Mouse (Mus musculus): Measurements from ENCODE around the gene Hspa1b. TPM values are rescaled to one million over a fixed set of nuclear protein-coding genes. Genes with fewer than 3 reads are reported as not detected.

The Hspa1b gene
- total and polyA plus RNA-seq, 3 experiments, result 0.08 to 0.15 TPM; not detected in 1

GRCm38 (mm10) chr17:34937960-34938505 lies 21.0 kb downstream of the Hspa1b start:
- no peak overlapping the region for H3K9ac ChIP-seq (ENCODE audit: insufficient read depth, low read depth)
- no peak overlapping the region for H3K4me3 ChIP-seq (replicated peaks in 1 of 3; ENCODE audit: low read depth in 2 of 3, low read length in 2 of 3, poor library complexity in 1 of 3)
- no peaks in the 10 kb centered on the region for H3K79me2 ChIP-seq (replicated peaks; ENCODE audit: control insufficient read depth, extremely low read depth, insufficient read depth, poor library complexity, severe bottlenecking)
- in situ Hi-C loops (cut with MboI; ENCODE audit: low pct_ligation_motif_present, low pct_unique_long_range_greater_than_20kb, low sequenced_read_pairs) (no loop called here), dilution Hi-C loops (cut with MboI; ENCODE audit: extremely low pct_ligation_motif_present, extremely low pct_unique_long_range_greater_than_20kb, low sequenced_read_pairs) (no loop called here)
- peaks cover 2 to 24% of the 10 kb centered on the region in 2 experiments; a peak in 3 of 4 replicates for H3K4me1 ChIP-seq (ENCODE audit: control insufficient read depth in 1 of 2, insufficient read depth in 2 of 2)
- TF ChIP-seq NELFE (IDR thresholded peaks at IDR 0.05; ENCODE audit: low read depth, low read length), result no peak
- TF ChIP-seq ZMIZ1 (IDR thresholded peaks at IDR 0.05; ENCODE audit: low read depth, low read length), result no peak
- TF ChIP-seq MAFK (IDR thresholded peaks at IDR 0.05; ENCODE audit: insufficient replicate concordance, low read length), result no peak
- no peak for TF ChIP-seq SMC3 (IDR thresholded peaks at IDR 0.05; ENCODE audit: low read depth, low read length)
- no peak for TF ChIP-seq POLR2AphosphoS2 (IDR thresholded peaks at IDR 0.05; ENCODE audit: low read depth, low read length)
- no peak for TF ChIP-seq MXI1 (IDR thresholded peaks at IDR 0.05; ENCODE audit: low read depth, low read length)
- TF ChIP-seq MEF2A (IDR thresholded peaks at IDR 0.05; ENCODE audit: borderline replicate concordance, low read depth, low read length), result no peak
- no peak for TF ChIP-seq IRF4 (IDR thresholded peaks at IDR 0.05; ENCODE audit: low read depth, low read length)
- TF ChIP-seq BHLHE40 (IDR thresholded peaks at IDR 0.05; ENCODE audit: low read depth, low read length), result no peak
- TF ChIP-seq JUND (conservative IDR thresholded peaks at IDR 0.05; ENCODE audit: low read depth, low read length), result no peak
- TF ChIP-seq UBTF (IDR thresholded peaks at IDR 0.05; ENCODE audit: low read depth, low read length), result no peak
- no peak for TF ChIP-seq USF1 (IDR thresholded peaks at IDR 0.05; ENCODE audit: low read depth, low read length)
- TF ChIP-seq GABPA (IDR thresholded peaks at IDR 0.05; ENCODE audit: insufficient replicate concordance, low read depth, low read length), result no peak
- no peak for TF ChIP-seq EP300 (IDR thresholded peaks at IDR 0.05; ENCODE audit: low read length)
- DNase-seq (ENCODE audit: extremely low read depth), result no peak
- no peak overlapping the region for H3K4me2 ChIP-seq (ENCODE audit: insufficient read depth, low read depth, poor library complexity, severe bottlenecking)
- H3K27ac ChIP-seq (ENCODE audit: insufficient read depth, low read depth), result no peak overlapping the region
- H3K9me3 ChIP-seq (replicated peaks; ENCODE audit: low read length), result no peaks in the 10 kb centered on the region
- H3K36me3 ChIP-seq (replicated peaks in 1 of 2; ENCODE audit: control insufficient read depth in 1 of 2, insufficient read depth in 1 of 2, low read length in 1 of 2), result peaks cover 16 to 51% of the 10 kb centered on the region in 2 experiments
- no peaks in the 10 kb centered on the region for H3K27me3 ChIP-seq (replicated peaks)

- Histone ChIP-seq H3K27me3 (replicated peaks) (no peaks in the 10 kb centered on the region), H3K9ac (ENCODE audit: insufficient read depth, low read depth) (no peak overlapping the region), H3K36me3 (replicated peaks in 1 of 2; ENCODE audit: control insufficient read depth in 1 of 2, insufficient read depth in 1 of 2, low read length in 1 of 2) (peaks cover 16 to 57% of the 10 kb centered on the region in 2 experiments), H3K9me3 (replicated peaks; ENCODE audit: low read length) (no peaks in the 10 kb centered on the region), H3K27ac (ENCODE audit: insufficient read depth, low read depth) (no peak overlapping the region), H3K4me2 (ENCODE audit: insufficient read depth, low read depth, poor library complexity, severe bottlenecking) (no peak overlapping the region), H3K4me3 (replicated peaks in 1 of 3; ENCODE audit: low read depth in 2 of 3, low read length in 2 of 3, poor library complexity in 1 of 3) (no peak overlapping the region), H3K79me2 (replicated peaks; ENCODE audit: control insufficient read depth, extremely low read depth, insufficient read depth, poor library complexity, severe bottlenecking) (no peaks in the 10 kb centered on the region), H3K4me1 (ENCODE audit: control insufficient read depth in 1 of 2, insufficient read depth in 2 of 2) (peaks cover 8 to 39% of the 10 kb centered on the region in 2 experiments)
- DNase-seq (ENCODE audit: extremely low read depth), result no peak
- in situ Hi-C loops (cut with MboI; ENCODE audit: low pct_ligation_motif_present, low pct_unique_long_range_greater_than_20kb, low sequenced_read_pairs), result no loop called here
- dilution Hi-C loops (cut with MboI; ENCODE audit: extremely low pct_ligation_motif_present, extremely low pct_unique_long_range_greater_than_20kb, low sequenced_read_pairs), result no loop called here
- TF ChIP-seq USF1 (IDR thresholded peaks at IDR 0.05; ENCODE audit: low read depth, low read length), result no peak
- TF ChIP-seq ZKSCAN1 (IDR thresholded peaks at IDR 0.05; ENCODE audit: borderline replicate concordance, low read depth, low read length), result no peak
- TF ChIP-seq EP300 (IDR thresholded peaks at IDR 0.05; ENCODE audit: low read length), result no peak
- no peak for TF ChIP-seq TBP (conservative IDR thresholded peaks at IDR 0.05; ENCODE audit: low read depth, low read length)
These were observed 24.2 kb downstream of the Hspa1b start for GRCm38 (mm10) chr17:34934830-34935229.
